In the genomic region with DNA sequence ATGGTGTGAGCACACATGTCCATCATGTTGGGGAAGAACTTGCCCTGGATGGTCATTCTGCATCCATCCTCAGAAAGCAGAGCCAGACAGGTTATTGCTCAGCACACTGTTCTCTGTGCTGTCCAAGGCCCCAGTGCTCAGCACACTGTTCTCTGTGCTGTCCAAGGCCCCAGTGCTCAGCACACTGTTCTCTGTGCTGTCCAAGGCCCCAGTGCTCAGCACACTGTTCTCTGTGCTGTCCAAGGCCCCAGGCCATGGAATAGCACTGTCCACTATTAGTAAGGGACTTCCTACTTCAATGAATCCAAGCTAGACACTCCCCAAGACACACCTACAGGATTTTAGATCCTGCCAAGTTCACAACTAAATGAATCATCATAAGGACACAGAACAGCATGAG, we compare ENCODE assay signal across 33 mouse cellular contexts. TPM values are rescaled to one million over a fixed set of nuclear protein-coding genes. Genes with fewer than 3 reads are reported as not detected.
"Had no signal": no experiment of that assay in that cellular context is flagged by ENCODE, and none has a peak within 500 bp of the region (broad histone marks: within the 10 kb centered on the region; RNA-seq: fewer than 3 reads in every experiment).

No protein-coding gene starts in this region.

RNA-seq across cellular contexts. Expression of a gene that starts 9.7 kb away (rescaled TPM):
- total RNA-seq: common myeloid progenitor, adult 5-6 weeks; forebrain, postnatal 0 days; gastrocnemius, adult 18-20 months; gastrocnemius, adult 2 months; gastrocnemius, adult 8-10 months; gastrocnemius, postnatal 10 days; gastrocnemius, postnatal 14 days; gastrocnemius, postnatal 25 days; gastrocnemius, postnatal 36 days; gastrocnemius, postnatal 4 days; granulocyte monocyte progenitor cell, adult 5-6 weeks; heart, adult 18-20 months; heart, adult 2 months; heart, adult 8-10 months had no signal
- polyA plus RNA-seq: cortical plate, adult 2 months; embryonic facial prominence, embryonic 11.5 days; embryonic facial prominence, embryonic 12.5 days; embryonic facial prominence, embryonic 13.5 days; embryonic facial prominence, embryonic 14.5 days; embryonic facial prominence, embryonic 15.5 days; erythroblast, embryonic 14.5 days; forebrain, embryonic 10.5 days; forebrain, embryonic 11.5 days; forebrain, embryonic 12.5 days; forebrain, embryonic 13.5 days; forebrain, embryonic 14.5 days; forebrain, embryonic 15.5 days; forebrain, embryonic 16.5 days; frontal cortex, adult 2 months; gonadal fat pad, adult 2 months; heart, adult 2 months; heart, embryonic 10.5 days; heart, embryonic 11.5 days had no signal

RNA-seq across cellular contexts. Expression of a gene that starts 32.0 kb away (rescaled TPM):
- total RNA-seq: common myeloid progenitor, adult 5-6 weeks; forebrain, postnatal 0 days; gastrocnemius, adult 18-20 months; gastrocnemius, adult 2 months; gastrocnemius, adult 8-10 months; gastrocnemius, postnatal 10 days; gastrocnemius, postnatal 14 days; gastrocnemius, postnatal 25 days; gastrocnemius, postnatal 36 days; gastrocnemius, postnatal 4 days; granulocyte monocyte progenitor cell, adult 5-6 weeks; heart, adult 18-20 months; heart, adult 2 months; heart, adult 8-10 months had no signal
- polyA plus RNA-seq: cortical plate, adult 2 months; embryonic facial prominence, embryonic 10.5 days; embryonic facial prominence, embryonic 11.5 days; embryonic facial prominence, embryonic 12.5 days; embryonic facial prominence, embryonic 13.5 days; embryonic facial prominence, embryonic 14.5 days; embryonic facial prominence, embryonic 15.5 days; erythroblast, embryonic 14.5 days; forebrain, embryonic 10.5 days; forebrain, embryonic 11.5 days; forebrain, embryonic 12.5 days; forebrain, embryonic 13.5 days; forebrain, embryonic 14.5 days; forebrain, embryonic 15.5 days; forebrain, embryonic 16.5 days; forebrain, postnatal 0 days; frontal cortex, adult 2 months; heart, adult 2 months; heart, embryonic 10.5 days; heart, embryonic 11.5 days had no signal
